Mouse (Mus musculus): ENCODE results near the gene Ptpn11. TPM values are rescaled to one million over a fixed set of nuclear protein-coding genes. Genes with fewer than 3 reads are reported as not detected.
A peak's percentile ranks its signal among the peaks of the same experiment; 100 is the strongest.
"Not testable (repeated sequence)": the region's sequence is repeated elsewhere in the genome, so short reads cannot be mapped to it uniquely, and the experiment has no call there.

Gene Ptpn11
- polyA plus RNA-seq (2015; fragmentation: Nextera tagmentation; extraction: Ambion mirVana): 23.1 and 23.6 TPM in 2 replicates

- Histone ChIP-seq H3K27me3 (peaks cover 5% of the 10 kb centered on the region; the same call in 1 of the 2 replicates), H3K9ac (peak within 1 kb of the TSS; percentile 97), H3K4me2 (peak within 1 kb of the TSS; percentile 92), H3K9me3 (no peaks in the 10 kb centered on the region), H3K4me1 (replicated peaks) (peaks cover 49% of the 10 kb centered on the region), H3K36me3 (no peaks in the 10 kb centered on the region), H3K27ac (peak within 1 kb of the TSS; percentile 84), H3K4me3 (peak within 1 kb of the TSS; percentile 96)
- peak; percentile 95 for ATAC-seq (ENCODE audit: low FRiP score)
- under 1% methylated on average over 77 of the region's 98 CpGs for WGBS
Measured at GRCm38 (mm10) chr5:121190836-121191583, at the start of gene Ptpn11. Gene Ptpn11, minus strand, starts transcription at chr5:121191397.

- WGBS: 82% methylated on average over 5 of the region's 5 CpGs
- ATAC-seq (ENCODE audit: low FRiP score): no peak
- Histone ChIP-seq H3K4me3 (no peak overlapping the region), H3K9me3 (no peaks in the 10 kb centered on the region), H3K27ac (no peak overlapping the region), H3K27me3 (no peaks in the 10 kb centered on the region), H3K4me2 (no peak overlapping the region), H3K36me3 (0 out of 2 replicates have a peak, but pooled peaks cover 3% of the 10 kb centered on the region), H3K9ac (no peak overlapping the region), H3K4me1 (replicated peaks) (0 out of 2 replicates have a peak, but pooled peaks cover 5% of the 10 kb centered on the region)
Measured at GRCm38 (mm10) chr5:121239846-121240245, 48.6 kb upstream of the Ptpn11 start.

DNA sequence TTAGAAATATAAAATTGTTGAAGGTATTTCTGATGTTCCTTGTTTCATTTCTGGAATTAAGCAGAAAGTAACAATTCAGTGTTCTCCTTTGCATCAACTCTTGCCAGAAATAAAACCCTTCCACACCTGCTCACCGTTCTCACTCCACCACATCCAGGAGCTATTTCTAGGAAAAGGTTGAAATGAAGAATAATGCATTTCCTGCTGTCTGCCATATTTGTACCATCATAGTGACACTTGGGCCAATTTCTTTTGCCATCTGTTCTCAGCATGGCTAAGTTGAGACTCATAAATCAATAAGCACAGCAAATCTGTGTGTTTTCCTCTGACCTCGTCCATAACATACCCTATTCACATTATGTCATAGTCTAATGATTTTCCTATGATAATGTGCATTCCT is 47.0 kb upstream of the Ptpn11 start:
- Histone ChIP-seq H3K4me2 (no peak overlapping the region), H3K4me1 (replicated peaks) (0 out of 2 replicates have a peak, but pooled peaks cover 5% of the 10 kb centered on the region), H3K27ac (no peak overlapping the region), H3K36me3 (0 out of 2 replicates have a peak, but pooled peaks cover 3% of the 10 kb centered on the region), H3K27me3 (no peaks in the 10 kb centered on the region), H3K9ac (no peak overlapping the region), H3K4me3 (no peak overlapping the region), H3K9me3 (no peaks in the 10 kb centered on the region)
- WGBS: 76% methylated on average over 2 of the region's 2 CpGs
- no peak for ATAC-seq (ENCODE audit: low FRiP score)

GRCm38 (mm10) chr5:121236171-121236570 is 45.0 kb upstream of the Ptpn11 start:
- no peaks in the 10 kb centered on the region for H3K27me3 ChIP-seq
- ATAC-seq (ENCODE audit: low FRiP score): no peak
- no peak overlapping the region for H3K4me3 ChIP-seq
- H3K36me3 ChIP-seq: 0 out of 2 replicates have a peak, but pooled peaks cover 3% of the 10 kb centered on the region
- WGBS: 85% methylated on average over 5 of the region's 5 CpGs
- H3K9me3 ChIP-seq: no peaks in the 10 kb centered on the region
- 0 out of 2 replicates have a peak, but pooled peaks cover 5% of the 10 kb centered on the region for H3K4me1 ChIP-seq (replicated peaks)
- no peak overlapping the region for H3K9ac ChIP-seq
- H3K27ac ChIP-seq: no peak overlapping the region
- no peak overlapping the region for H3K4me2 ChIP-seq

GRCm38 (mm10) chr5:121233726-121234125 is 42.5 kb upstream of the Ptpn11 start:
- Histone ChIP-seq H3K9ac (no peak overlapping the region), H3K9me3 (no peaks in the 10 kb centered on the region), H3K4me2 (no peak overlapping the region), H3K4me3 (no peak overlapping the region), H3K36me3 (0 out of 2 replicates have a peak, but pooled peaks cover 3% of the 10 kb centered on the region), H3K27ac (no peak overlapping the region), H3K27me3 (no peaks in the 10 kb centered on the region), H3K4me1 (replicated peaks) (no peaks in the 10 kb centered on the region)
- WGBS: 91% methylated on average over 2 of the region's 2 CpGs
- ATAC-seq (ENCODE audit: low FRiP score): no peak

DNA sequence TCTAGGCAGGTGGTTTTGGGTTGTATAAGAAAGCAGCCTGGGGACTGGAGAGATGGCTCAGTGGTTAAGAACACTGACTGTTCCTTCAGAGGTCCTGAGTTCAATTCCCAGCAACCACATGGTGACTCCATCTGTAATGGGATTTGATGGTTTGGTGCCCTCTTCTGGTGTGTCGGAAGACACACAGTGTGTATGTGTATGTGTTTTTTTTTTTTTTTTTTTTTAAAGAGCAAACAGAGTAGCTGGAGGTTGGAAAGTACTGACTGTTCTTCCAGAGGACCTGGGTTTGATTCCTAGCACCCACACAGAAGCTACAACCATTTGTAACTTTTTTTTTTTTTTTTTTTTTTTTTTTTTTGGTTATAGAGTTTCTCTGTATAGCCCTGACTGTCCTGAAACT is 41.6 kb upstream of the Ptpn11 start:
- Histone ChIP-seq H3K4me2 (no peak overlapping the region), H3K27ac (no peak overlapping the region), H3K9ac (no peak overlapping the region), H3K4me3 (no peak overlapping the region), H3K9me3 (no peaks in the 10 kb centered on the region), H3K36me3 (0 out of 2 replicates have a peak, but pooled peaks cover 3% of the 10 kb centered on the region), H3K4me1 (replicated peaks) (no peaks in the 10 kb centered on the region), H3K27me3 (no peaks in the 10 kb centered on the region)
- 100% methylated on average over 1 of the region's 1 CpGs for WGBS
- no peak for ATAC-seq (ENCODE audit: low FRiP score)

GRCm38 (mm10) chr5:121230811-121231210 is 39.6 kb upstream of the Ptpn11 start:
- Histone ChIP-seq H3K4me1 (replicated peaks) (no peaks in the 10 kb centered on the region; the same call in 1 of the 2 replicates), H3K27ac (no peak overlapping the region), H3K9me3 (no peaks in the 10 kb centered on the region), H3K4me3 (no peak overlapping the region), H3K4me2 (no peak overlapping the region), H3K27me3 (no peaks in the 10 kb centered on the region), H3K36me3 (0 out of 2 replicates have a peak, but pooled peaks cover 3% of the 10 kb centered on the region), H3K9ac (no peak overlapping the region)
- 94% methylated on average over 9 of the region's 9 CpGs for WGBS
- no peak for ATAC-seq (ENCODE audit: low FRiP score)

DNA sequence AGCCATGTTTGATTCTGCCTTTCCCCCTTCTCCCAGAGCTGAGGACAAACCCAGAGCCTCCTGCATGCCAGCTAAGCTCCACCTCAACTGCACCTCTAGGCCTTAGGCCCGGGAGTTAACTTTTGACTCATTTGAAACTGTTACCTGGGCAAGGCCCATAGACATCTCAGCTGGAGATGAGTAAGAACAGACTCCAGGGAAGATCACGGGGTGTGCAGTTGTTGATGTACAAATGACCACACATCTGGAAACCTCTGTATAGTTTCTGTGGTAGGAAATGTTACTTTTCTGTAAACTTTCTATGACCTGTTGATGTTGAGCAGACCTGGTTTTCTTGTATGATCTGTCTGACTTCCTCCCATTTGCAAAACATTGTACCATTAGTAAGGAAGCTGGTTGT is 38.0 kb upstream of the Ptpn11 start:
- no peak overlapping the region for H3K4me2 ChIP-seq
- no peak for ATAC-seq (ENCODE audit: low FRiP score)
- no peak overlapping the region for H3K9ac ChIP-seq
- no peaks in the 10 kb centered on the region for H3K27me3 ChIP-seq
- H3K9me3 ChIP-seq: no peaks in the 10 kb centered on the region
- no peak overlapping the region for H3K4me3 ChIP-seq
- peaks cover 2% of the 10 kb centered on the region; the same call in 1 of the 2 replicates for H3K4me1 ChIP-seq (replicated peaks)
- no peak overlapping the region for H3K27ac ChIP-seq
- H3K36me3 ChIP-seq: no peaks in the 10 kb centered on the region
- 98% methylated on average over 2 of the region's 2 CpGs for WGBS

DNA sequence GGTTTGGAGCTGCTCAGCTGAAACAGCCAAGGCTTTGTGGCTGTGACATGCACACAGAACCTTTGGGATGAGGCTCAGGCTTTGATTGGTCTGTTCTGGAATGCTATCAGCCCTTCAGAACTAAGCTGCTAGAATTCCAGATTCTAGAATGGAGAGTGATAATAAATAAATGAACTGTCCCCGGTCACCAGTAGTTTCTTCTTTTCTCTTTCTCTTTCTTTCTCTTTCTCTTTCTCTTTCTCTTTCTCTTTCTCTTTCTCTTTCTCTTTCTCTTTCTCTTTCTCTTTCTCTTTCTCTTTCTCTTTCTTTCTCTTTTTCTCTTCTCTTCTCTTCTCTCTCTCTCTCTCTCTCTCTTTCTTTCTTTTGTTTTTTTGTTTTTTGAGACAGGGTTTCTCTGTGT is 36.1 kb upstream of the Ptpn11 start:
- H3K4me2 ChIP-seq; H3K36me3 ChIP-seq; H3K27me3 ChIP-seq; H3K9ac ChIP-seq; H3K27ac ChIP-seq; H3K4me3 ChIP-seq; ATAC-seq (ENCODE audit: low FRiP score); H3K9me3 ChIP-seq: not testable (repeated sequence)
- WGBS: 100% methylated on average over 1 of the region's 1 CpGs
- H3K4me1 ChIP-seq (replicated peaks): peaks cover 10% of the 10 kb centered on the region

GRCm38 (mm10) chr5:121226845-121227244 is 35.6 kb upstream of the Ptpn11 start:
- Histone ChIP-seq H3K4me2 (no peak overlapping the region), H3K27ac (no peak overlapping the region), H3K4me3 (no peak overlapping the region), H3K9me3 (no peaks in the 10 kb centered on the region), H3K36me3 (no peaks in the 10 kb centered on the region), H3K27me3 (no peaks in the 10 kb centered on the region), H3K9ac (no peak overlapping the region), H3K4me1 (replicated peaks) (peaks cover 15% of the 10 kb centered on the region)
- WGBS: 82% methylated on average over 4 of the region's 4 CpGs
- ATAC-seq (ENCODE audit: low FRiP score): no peak

DNA sequence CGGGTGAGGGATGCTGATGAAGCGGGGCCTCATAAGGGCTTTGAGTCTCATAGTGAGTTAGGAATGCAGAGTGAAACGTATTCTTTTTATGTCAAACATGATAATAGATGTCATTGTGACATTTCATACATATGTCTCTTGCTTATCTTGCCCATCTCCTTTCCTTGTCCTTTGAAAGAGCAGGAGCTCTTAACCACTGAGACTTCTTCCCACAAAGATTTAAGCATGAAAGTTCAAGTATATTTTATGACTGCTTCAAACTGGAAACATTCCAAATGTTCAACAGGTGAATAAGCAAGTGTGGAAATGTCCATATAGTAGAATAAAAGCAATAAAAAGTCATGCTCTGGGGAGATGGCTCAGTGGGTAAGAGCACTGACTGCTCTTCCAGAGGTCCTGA is 35.2 kb upstream of the Ptpn11 start:
- WGBS: 63% methylated on average over 3 of the region's 3 CpGs
- no peaks in the 10 kb centered on the region for H3K9me3 ChIP-seq
- no peak overlapping the region for H3K4me3 ChIP-seq
- no peak overlapping the region for H3K9ac ChIP-seq
- no peak for ATAC-seq (ENCODE audit: low FRiP score)
- no peak overlapping the region for H3K27ac ChIP-seq
- no peaks in the 10 kb centered on the region for H3K27me3 ChIP-seq
- no peak overlapping the region for H3K4me2 ChIP-seq
- H3K36me3 ChIP-seq: no peaks in the 10 kb centered on the region
- peaks cover 19% of the 10 kb centered on the region for H3K4me1 ChIP-seq (replicated peaks)

DNA sequence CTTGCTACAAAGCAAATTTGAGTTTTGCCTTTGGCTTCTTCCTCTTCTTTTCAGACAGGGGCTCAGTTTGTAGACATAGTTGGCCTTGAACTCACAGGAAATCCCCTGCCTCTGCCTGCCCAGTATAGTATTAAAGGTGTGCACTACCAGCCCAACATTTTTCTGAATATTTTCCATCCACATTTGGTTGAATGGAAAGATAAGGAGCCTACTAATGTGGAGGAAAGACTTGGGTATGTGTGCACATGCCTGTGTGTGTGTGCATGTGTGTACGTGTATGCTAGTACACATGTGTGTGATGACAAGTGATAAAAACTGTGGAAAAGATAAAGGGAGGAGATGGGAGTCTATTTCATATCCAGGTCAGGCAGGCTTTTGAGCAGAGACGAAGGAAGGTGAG is 34.7 kb upstream of the Ptpn11 start:
- 90% methylated on average over 2 of the region's 2 CpGs for WGBS

DNA sequence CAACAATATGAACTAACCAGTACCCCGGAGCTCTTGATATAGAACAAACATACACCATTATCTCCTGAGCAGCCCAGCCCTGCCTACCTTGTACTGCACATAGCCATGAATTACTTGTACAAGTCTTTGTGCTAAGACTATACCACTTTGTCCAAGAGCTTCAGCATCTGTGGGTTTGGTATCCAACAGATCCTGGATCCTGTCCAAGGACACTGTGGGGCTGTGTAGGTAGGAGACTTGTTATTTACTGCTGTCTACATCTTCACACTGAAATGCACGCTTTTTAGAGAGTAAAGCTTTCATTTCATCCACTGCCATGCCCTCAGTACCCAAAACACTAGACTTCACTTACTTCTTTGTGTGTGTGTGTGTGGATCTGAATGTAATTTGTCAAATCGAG is 33.7 kb upstream of the Ptpn11 start:
- Histone ChIP-seq H3K36me3 (no peaks in the 10 kb centered on the region), H3K27ac (no peak overlapping the region), H3K27me3 (no peaks in the 10 kb centered on the region), H3K4me1 (replicated peaks) (peaks cover 21% of the 10 kb centered on the region), H3K4me3 (no peak overlapping the region), H3K9ac (no peak overlapping the region), H3K9me3 (no peaks in the 10 kb centered on the region), H3K4me2 (no peak overlapping the region)
- WGBS: 87% methylated on average over 3 of the region's 3 CpGs
- ATAC-seq (ENCODE audit: low FRiP score): no peak

More for the DNA sequence above, 34.7 kb upstream of the Ptpn11 start:
- ATAC-seq (ENCODE audit: low FRiP score): no peak
- H3K27ac ChIP-seq: no peak overlapping the region
- no peaks in the 10 kb centered on the region for H3K36me3 ChIP-seq
- no peak overlapping the region for H3K4me2 ChIP-seq
- no peaks in the 10 kb centered on the region for H3K27me3 ChIP-seq
- no peak overlapping the region for H3K4me3 ChIP-seq
- H3K9me3 ChIP-seq: no peaks in the 10 kb centered on the region
- H3K9ac ChIP-seq: no peak overlapping the region
- H3K4me1 ChIP-seq (replicated peaks): peaks cover 21% of the 10 kb centered on the region

Measured in hindbrain, embryonic 13.5 days (tissue).